Mouse (Mus musculus) hindbrain, postnatal 0 days (tissue): ENCODE measurements around the gene Gm20388. TPM values are rescaled to one million over a fixed set of nuclear protein-coding genes. Genes with fewer than 3 reads are reported as not detected.

Experiments used
- ATAC-seq: fragments of 200-750 bp; cut with Nextera tagmentation; 2 replicates; pipeline ENCODE4 v1.8.0; 2017; ENCODE audit warnings: mild to moderate bottlenecking, moderate TSS enrichment, moderate library complexity
- DNase-seq: peaks from one replicate; pipeline ENCODE4 v3.0.0-alpha.2; 2015; ENCODE audit warnings: low spot score
- H3K27ac ChIP-seq: fragments of 300-500 bp; sonication (generic); 2 replicates; pipeline ENCODE4 v1.5.1; 2014; ENCODE audit warnings: mild to moderate bottlenecking
- H3K27me3 ChIP-seq: fragments of 300-500 bp; sonication (generic); 2 replicates; pipeline ENCODE4 v1.6.1; 2014; ENCODE audit warnings: low read length, mixed read lengths; ENCODE audit not compliant: insufficient read depth
- H3K36me3 ChIP-seq: fragments of 300-500 bp; sonication (generic); 2 replicates; pipeline ENCODE4 v1.6.1; 2014; ENCODE audit warnings: low read length, mixed read lengths; ENCODE audit not compliant: insufficient read depth
- H3K4me1 ChIP-seq: fragments of 300-500 bp; sonication (generic); 2 replicates; pipeline ENCODE4 v1.6.1; 2014; ENCODE audit warnings: antibody characterized with exemption, low read length, mixed read lengths; ENCODE audit not compliant: insufficient read depth
- H3K4me2 ChIP-seq: fragments of 300-500 bp; sonication (generic); 2 replicates; pipeline ENCODE4 v1.6.1; 2014; ENCODE audit warnings: low read depth, mild to moderate bottlenecking, low read length, moderate library complexity, mixed read lengths
- H3K4me3 ChIP-seq: fragments of 300-500 bp; sonication (generic); 2 replicates; pipeline ENCODE4 v1.5.1; 2014; ENCODE audit warnings: low read length
- H3K9ac ChIP-seq: fragments of 300-500 bp; sonication (generic); replicated peaks from 2 replicates; pipeline ENCODE4 v1.6.1; 2014; ENCODE audit warnings: mild to moderate bottlenecking, low read length, moderate library complexity, mixed read lengths
- H3K9me3 ChIP-seq: fragments of 300-500 bp; sonication (generic); 2 replicates; pipeline ENCODE4 v1.6.1; 2016; ENCODE audit warnings: low read length, mixed read lengths
- CTCF ChIP-seq: IDR thresholded peaks from 2 replicates; pipeline ENCODE4 v1.5.1; 2016; ENCODE audit warnings: antibody characterized with exemption, control low read depth, low read depth
- WGBS: fragments of 180-500 bp; shearing (Covaris S2); extraction: QIAGEN DNeasy Blood & Tissue Kit; methylation state at CpG from one replicate; pipeline ENCODE4 v1.1.7; 2014; 5-methylcytosine and 5-hydroxymethylcytosine counted together
- polyA plus RNA-seq: library from polyadenylated mRNA; unstranded; fragments of >200 nt; fragmentation: Nextera tagmentation; extraction: Ambion mirVana; gene quantifications from 2 replicates; pipeline ENCODE4 v1.2.1, GENCODE M21; 2015
- total RNA-seq: library from RNA; depleted of rRNA; stranded (reverse); fragments of >200 nt; gene quantifications from 2 replicates; pipeline ENCODE4 v1.2.3, GENCODE M21; 2014

Gene Gm20388
- total and polyA plus RNA-seq, 2 experiments from 2014 or later: 71.3 TPM; not detected in 1

DNA sequence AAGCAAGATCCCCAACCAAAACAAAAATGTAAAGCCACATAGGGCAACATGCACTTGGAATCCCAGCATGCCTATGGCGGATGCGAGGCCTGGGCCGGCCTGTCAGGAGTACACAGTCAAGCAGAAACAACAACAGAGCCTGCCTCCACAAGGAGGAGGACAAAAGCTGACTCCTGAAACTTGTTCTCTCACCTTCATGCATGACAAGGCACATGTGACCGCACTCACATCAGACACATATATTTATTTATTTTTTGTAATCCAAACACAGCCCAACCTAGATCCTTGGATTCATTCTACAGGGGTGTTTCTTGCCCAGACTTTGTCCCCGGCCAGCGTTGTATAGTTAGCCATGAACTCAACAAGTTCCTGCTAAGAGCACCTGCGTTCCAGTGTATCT, 3137.2 kb downstream of the Gm20388 start:
- Histone ChIP-seq H3K36me3 (no peaks in the 10 kb centered on the region), H3K27ac (no peak overlapping the region), H3K9ac (no peak overlapping the region), H3K27me3 (no peaks in the 10 kb centered on the region), H3K4me1 (no peaks in the 10 kb centered on the region), H3K4me2 (no peak overlapping the region), H3K9me3 (no peaks in the 10 kb centered on the region), H3K4me3 (no peak overlapping the region)
- no peak for TF ChIP-seq CTCF
- ATAC-seq (no peak), DNase-seq (no peak)
- WGBS: 90% methylated on average over 7 of the region's 7 CpGs

DNA sequence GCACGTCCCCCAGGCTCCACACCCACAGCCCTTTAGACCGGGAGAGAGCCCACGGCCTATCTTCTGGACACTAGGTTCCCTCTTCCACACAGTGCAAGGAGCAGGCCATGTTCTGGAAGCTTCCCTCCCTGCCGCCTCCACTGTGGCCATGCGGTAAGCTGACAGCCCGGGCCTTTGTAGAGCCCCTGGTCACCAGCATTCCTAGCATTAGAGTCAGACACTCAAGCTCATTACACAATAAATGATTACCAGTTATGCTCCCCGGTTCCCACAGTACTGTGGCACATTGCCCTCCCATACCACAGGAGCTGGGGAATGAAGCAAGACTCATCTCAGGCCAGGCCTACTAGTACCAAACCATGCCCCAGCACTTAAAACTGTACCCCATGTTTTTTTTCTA, 3137.8 kb downstream of the Gm20388 start:
- no peaks in the 10 kb centered on the region for H3K9me3 ChIP-seq
- no peaks in the 10 kb centered on the region for H3K36me3 ChIP-seq
- H3K9ac ChIP-seq: no peak overlapping the region
- H3K4me3 ChIP-seq: no peak overlapping the region
- TF ChIP-seq CTCF: no peak
- H3K27ac ChIP-seq: no peak overlapping the region
- H3K4me1 ChIP-seq: no peaks in the 10 kb centered on the region
- DNase-seq (no peak), ATAC-seq (no peak)
- H3K4me2 ChIP-seq: no peak overlapping the region
- no peaks in the 10 kb centered on the region for H3K27me3 ChIP-seq
- WGBS: 88% methylated on average over 7 of the region's 7 CpGs

DNA sequence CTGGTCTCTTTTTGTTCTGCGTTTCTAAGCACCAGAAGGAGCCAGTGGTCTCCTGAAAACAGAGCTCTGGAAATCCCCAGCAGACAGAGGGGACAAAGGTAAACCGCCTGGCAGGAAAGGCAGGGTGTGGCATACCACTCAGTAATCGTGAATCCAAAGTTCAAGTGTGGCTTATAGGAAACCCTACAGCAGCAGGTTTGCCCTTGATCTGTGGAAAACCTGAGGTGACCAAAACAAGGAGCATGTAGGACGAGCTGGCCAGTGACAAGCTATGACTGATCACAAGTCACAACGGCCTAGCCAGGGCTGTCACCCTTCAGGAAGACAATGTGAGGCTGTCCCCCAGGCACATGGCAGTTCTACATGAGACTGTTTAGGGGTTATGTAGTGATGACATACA, 3140.8 kb downstream of the Gm20388 start:
- no peak for ATAC-seq
- H3K4me1 ChIP-seq: no peaks in the 10 kb centered on the region
- WGBS: 68% methylated on average over 5 of the region's 5 CpGs

DNA sequence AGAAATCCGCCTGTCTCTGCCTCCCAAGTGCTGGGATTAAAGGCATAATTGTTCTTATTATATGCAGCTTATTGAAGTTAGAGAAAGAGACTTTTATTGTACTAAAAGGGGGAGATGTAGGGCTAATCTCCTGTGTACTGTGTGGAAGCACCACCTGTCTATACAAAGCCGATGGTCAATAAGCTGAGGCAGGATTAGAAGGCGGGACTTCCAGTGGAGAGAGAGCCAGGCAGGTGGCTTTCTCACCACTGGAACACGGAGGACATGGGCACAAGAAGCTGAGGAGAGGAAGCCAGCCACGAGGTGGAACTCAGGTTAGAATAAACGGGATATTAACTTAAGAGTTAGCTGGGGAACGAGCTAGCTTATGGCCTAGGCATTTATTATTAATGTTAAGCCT, 3152.1 kb downstream of the Gm20388 start, which contains the start of gene Spg7:
Gene Spg7, plus strand, starts transcription at position 222 of the 400 bp plus-strand sequence.
- ATAC-seq: no peak

More for the DNA sequence above, 3140.8 kb downstream of the Gm20388 start:
- Histone ChIP-seq H3K4me2 (no peak overlapping the region), H3K9ac (no peak overlapping the region), H3K4me3 (no peak overlapping the region), H3K9me3 (no peaks in the 10 kb centered on the region), H3K36me3 (no peaks in the 10 kb centered on the region), H3K27ac (no peak overlapping the region), H3K27me3 (no peaks in the 10 kb centered on the region)
- DNase-seq: no peak
- TF ChIP-seq CTCF: no peak

DNA sequence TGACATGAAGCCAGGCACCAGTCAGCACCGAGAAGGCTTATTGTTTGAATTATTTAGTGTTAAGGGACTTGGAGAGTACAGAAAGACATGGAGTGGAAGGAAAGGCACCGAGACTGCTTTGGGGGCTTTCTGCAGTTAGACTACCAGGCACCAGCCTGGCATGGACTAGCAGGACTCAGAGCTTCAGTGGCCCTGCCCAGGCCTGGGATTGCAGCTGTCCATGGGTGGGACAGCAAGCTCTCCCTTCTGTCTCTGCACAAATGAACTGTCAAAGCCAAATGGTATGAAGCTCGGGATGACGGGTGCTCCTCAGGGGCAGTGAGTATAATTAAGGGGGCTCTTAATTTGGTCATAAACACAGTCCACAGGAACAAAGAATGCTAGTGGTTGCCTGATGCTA, 3153.4 kb downstream of the Gm20388 start:
- H3K4me2 ChIP-seq: peak overlapping the region; percentile 74
- no peaks in the 10 kb centered on the region for H3K9me3 ChIP-seq
- H3K9ac ChIP-seq: peak overlapping the region; percentile 92; the same call in 1 of the 2 replicates
- no peaks in the 10 kb centered on the region for H3K27me3 ChIP-seq
- TF ChIP-seq CTCF: no peak
- H3K36me3 ChIP-seq: no peaks in the 10 kb centered on the region
- 0 out of 2 replicates have a peak overlapping the region, but pooled peaks have one; percentile 96 for H3K4me3 ChIP-seq
- ATAC-seq (no peak), DNase-seq (no peak)
- H3K27ac ChIP-seq: peak overlapping the region; percentile 94
- 70% methylated on average over 4 of the region's 4 CpGs for WGBS
- 0 out of 2 replicates have a peak, but pooled peaks cover 7% of the 10 kb centered on the region for H3K4me1 ChIP-seq

More for the DNA sequence above, 3152.1 kb downstream of the Gm20388 start, which contains the start of gene Spg7:
- no peaks in the 10 kb centered on the region for H3K36me3 ChIP-seq
- H3K4me1 ChIP-seq: 0 out of 2 replicates have a peak, but pooled peaks cover 7% of the 10 kb centered on the region
- no peak within 1 kb of the TSS for H3K4me2 ChIP-seq
- H3K9ac ChIP-seq: no peak within 1 kb of the TSS
- WGBS: 75% methylated on average over 7 of the region's 7 CpGs
- no peak for TF ChIP-seq CTCF
- no peaks in the 10 kb centered on the region for H3K9me3 ChIP-seq
- no peaks in the 10 kb centered on the region for H3K27me3 ChIP-seq
- no peak within 1 kb of the TSS for H3K27ac ChIP-seq
- H3K4me3 ChIP-seq: no peak within 1 kb of the TSS
- no peak for DNase-seq

DNA sequence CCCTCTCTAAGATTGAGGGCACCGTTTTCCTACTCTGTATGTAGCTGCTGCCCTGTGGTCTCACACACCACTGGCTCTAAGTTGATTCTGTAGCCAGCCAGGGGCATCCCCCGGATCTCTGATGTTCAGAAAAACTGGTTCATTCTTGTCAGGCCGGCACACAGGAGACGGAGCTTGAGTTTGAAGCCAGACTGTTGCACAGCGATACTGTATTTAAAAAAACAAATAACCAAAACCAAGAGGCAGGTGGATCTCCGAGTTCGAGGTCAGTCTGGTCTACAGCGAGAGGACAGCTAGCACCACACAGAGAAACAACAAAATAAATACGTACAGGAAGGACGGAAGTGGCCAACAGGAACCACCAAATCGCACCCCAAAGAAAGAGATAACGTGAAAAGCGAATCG, 3154.2 kb downstream of the Gm20388 start:
- Histone ChIP-seq H3K4me2 (peak overlapping the region; percentile 74), H3K4me3 (peak overlapping the region; percentile 96), H3K4me1 (0 out of 2 replicates have a peak, but pooled peaks cover 7% of the 10 kb centered on the region), H3K36me3 (no peaks in the 10 kb centered on the region), H3K27me3 (no peaks in the 10 kb centered on the region), H3K9me3 (no peaks in the 10 kb centered on the region), H3K27ac (peak overlapping the region; percentile 94), H3K9ac (peak overlapping the region; percentile 92)
- under 1% methylated on average over 14 of the region's 14 CpGs for WGBS
- no peak for TF ChIP-seq CTCF
- ATAC-seq (peak; percentile 62), DNase-seq (no peak)
